In the genomic region with DNA sequence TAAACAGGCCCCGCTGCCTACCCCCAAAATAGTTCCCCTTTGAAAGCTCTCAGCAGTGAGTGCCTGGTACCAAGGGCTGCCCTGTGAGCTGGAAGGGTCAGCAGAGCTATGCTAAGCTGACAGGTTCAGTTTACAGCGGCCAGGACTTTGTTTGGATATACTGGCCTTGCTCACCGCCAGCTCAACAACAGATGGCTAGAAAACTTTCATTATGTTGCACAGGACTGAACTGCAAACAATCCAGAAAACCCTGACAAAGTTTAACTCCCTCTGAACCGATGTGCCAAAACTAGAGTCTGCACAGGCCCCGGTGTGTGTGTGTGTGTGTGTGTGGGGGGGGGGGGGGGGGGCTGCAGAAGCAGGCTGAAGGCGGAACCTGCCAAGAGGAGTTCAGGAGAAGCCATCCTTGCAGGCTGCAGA, we compare ENCODE assay signal across 8 mouse cellular contexts.
DNase-seq lines count a peak whose midpoint lies in the region; ATAC-seq and TF ChIP-seq lines count a peak whose summit lies in the region.

No protein-coding gene starts in this region.

- H3K9me3 ChIP-seq in heart, embryonic 14.5 days (ENCODE audit: control insufficient read depth, low read length) = no peaks in the 10 kb centered on the region
- H3K9me3 ChIP-seq in limb, embryonic 11.5 days (ENCODE audit: control insufficient read depth, low read length) = no peaks in the 10 kb centered on the region
- no peaks in the 10 kb centered on the region for H3K9me3 ChIP-seq in neural tube, embryonic 15.5 days (replicated peaks)

- H3K4me2 ChIP-seq in heart, embryonic 14.5 days (ENCODE audit: low read length) = peak overlapping the region; percentile 49
- peak overlapping the region; percentile 7; the same call in 1 of the 2 replicates for H3K4me2 ChIP-seq in limb, embryonic 11.5 days (ENCODE audit: low read depth, severe bottlenecking)
- peak overlapping the region; percentile 17; the same call in 1 of the 2 replicates for H3K4me2 ChIP-seq in neural tube, embryonic 15.5 days

- no peak for TF ChIP-seq POLR2A in lung, adult 2 months (IDR thresholded peaks at IDR 0.05; ENCODE audit: borderline replicate concordance, extremely low read depth, low read depth, low read length)

- H3K4me1 ChIP-seq in lung, adult 2 months (ENCODE audit: control insufficient read depth, insufficient read depth, low read length) = peaks cover 5% of the 10 kb centered on the region; the same call in 1 of the 2 replicates
- H3K4me1 ChIP-seq in heart, embryonic 14.5 days (ENCODE audit: control insufficient read depth in 2 of 2, insufficient read depth in 2 of 2, low read length in 2 of 2) = peaks cover 24 to 58% of the 10 kb centered on the region in 2 experiments
- peaks cover 7% of the 10 kb centered on the region for H3K4me1 ChIP-seq in limb, embryonic 11.5 days (ENCODE audit: control insufficient read depth, insufficient read depth, low read length)
- peaks cover 23% of the 10 kb centered on the region; the same call in 1 of the 2 replicates for H3K4me1 ChIP-seq in neural tube, embryonic 15.5 days

- 21% methylated on average over 6 of the region's 6 CpGs for WGBS in lung, adult 2 months
- WGBS in heart, embryonic 14.5 days = 5% methylated on average over 6 of the region's 6 CpGs
- 6% methylated on average over 6 of the region's 6 CpGs for WGBS in limb, embryonic 11.5 days
- WGBS in neural tube, embryonic 15.5 days = 17% methylated on average over 6 of the region's 6 CpGs

- H3K4me3 ChIP-seq in lung, adult 2 months (replicated peaks; ENCODE audit: extremely low read depth, low read depth, low read length) = no peak overlapping the region
- H3K4me3 ChIP-seq in heart, embryonic 14.5 days (ENCODE audit: control insufficient read depth in 1 of 2, insufficient read depth in 1 of 2, low read depth in 1 of 2, low read length in 2 of 2) = 0 out of 4 replicates have a peak overlapping the region, but pooled peaks of 1 of the 2 experiments have one; percentile 0
- H3K4me3 ChIP-seq in limb, embryonic 11.5 days (ENCODE audit: low read depth, low read length) = no peak overlapping the region
- H3K4me3 ChIP-seq in neural tube, embryonic 15.5 days (replicated peaks) = no peak overlapping the region

- ATAC-seq in heart, embryonic 14.5 days (ENCODE audit: insufficient number of reproducible peaks, insufficient read depth, low FRiP score, low read depth) = peak; percentile 50; the same call in 1 of the 2 replicates
- peak; percentile 75 for ATAC-seq in limb, embryonic 11.5 days (ENCODE audit: insufficient number of reproducible peaks, low FRiP score, low TSS enrichment, low read depth)
- ATAC-seq in neural tube, embryonic 15.5 days (ENCODE audit: low FRiP score) = no peak

- peak overlapping the region; percentile 44 for H3K9ac ChIP-seq in heart, embryonic 14.5 days (ENCODE audit: low read length)
- H3K9ac ChIP-seq in limb, embryonic 11.5 days (ENCODE audit: low read length) = no peak overlapping the region
- no peak overlapping the region for H3K9ac ChIP-seq in neural tube, embryonic 15.5 days (replicated peaks)

- H3K27ac ChIP-seq in heart, embryonic 14.5 days (replicated peaks in 1 of 2; ENCODE audit: control insufficient read depth in 1 of 2, insufficient read depth in 1 of 2, low read depth in 2 of 2, low read length in 2 of 2) = peak overlapping the region; percentile 90 to 91
- peak overlapping the region; percentile 49 for H3K27ac ChIP-seq in limb, embryonic 11.5 days (replicated peaks; ENCODE audit: low read depth, low read length)
- H3K27ac ChIP-seq in neural tube, embryonic 15.5 days (replicated peaks) = no peak overlapping the region

- no peaks in the 10 kb centered on the region for H3K36me3 ChIP-seq in heart, embryonic 14.5 days (ENCODE audit: control insufficient read depth, insufficient read depth, low read length)
- no peaks in the 10 kb centered on the region for H3K36me3 ChIP-seq in limb, embryonic 11.5 days (ENCODE audit: control insufficient read depth, insufficient read depth, low read length)
- no peaks in the 10 kb centered on the region for H3K36me3 ChIP-seq in neural tube, embryonic 15.5 days

- no peak for TF ChIP-seq CTCF in lung, adult 2 months (IDR thresholded peaks at IDR 0.05; ENCODE audit: insufficient read depth, low read length)

- no peaks in the 10 kb centered on the region for H3K27me3 ChIP-seq in heart, embryonic 14.5 days (ENCODE audit: control insufficient read depth, insufficient read depth, low read length)
- no peaks in the 10 kb centered on the region for H3K27me3 ChIP-seq in limb, embryonic 11.5 days (ENCODE audit: control insufficient read depth, insufficient read depth, low read length)
- peaks cover 4% of the 10 kb centered on the region; the same call in 1 of the 2 replicates for H3K27me3 ChIP-seq in neural tube, embryonic 15.5 days (replicated peaks)

- DNase-seq in lung, adult 2 months = peak; percentile 34
- DNase-seq in lung, postnatal 14 days = no peak
- peak; percentile 56 for DNase-seq in limb, embryonic 11.5 days (ENCODE audit: low spot score)
- DNase-seq in adipocyte (ENCODE audit: low spot score) = no peak
- no peak for DNase-seq in left cerebral cortex, adult 9 months (ENCODE audit: low spot score in 2 of 2)
- DNase-seq in layer of hippocampus, adult 8-10 months (ENCODE audit: low spot score in 2 of 2) = no peak

Comparison
In these comparisons a context has a peak if more than half of its experiments do, and no peak if none do; other contexts are left out.
1. DNase-seq: peak in lung, adult 2 months (single experiment) and limb, embryonic 11.5 days (single experiment); none in lung, postnatal 14 days (single experiment), adipocyte (single experiment), left cerebral cortex, adult 9 months (0 of 2) and layer of hippocampus, adult 8-10 months (0 of 2).
2. Peak in every context shown above with its lines, with median percentiles within 50 percentile points of each other: H3K4me2 ChIP-seq.